Mouse (Mus musculus): ENCODE measurements around the gene Rpl37.
A peak's percentile ranks its signal among the peaks of the same experiment; 100 is the strongest.
"Not testable (repeated sequence)": the region's sequence is repeated elsewhere in the genome, so short reads cannot be mapped to it uniquely, and the experiment has no call there.

Rpl37 gene

GRCm38 (mm10) chr15:5121535-5122313, 5.3 kb downstream of the Rpl37 start:
- no peak for DNase-seq (ENCODE audit: low read depth)

DNA sequence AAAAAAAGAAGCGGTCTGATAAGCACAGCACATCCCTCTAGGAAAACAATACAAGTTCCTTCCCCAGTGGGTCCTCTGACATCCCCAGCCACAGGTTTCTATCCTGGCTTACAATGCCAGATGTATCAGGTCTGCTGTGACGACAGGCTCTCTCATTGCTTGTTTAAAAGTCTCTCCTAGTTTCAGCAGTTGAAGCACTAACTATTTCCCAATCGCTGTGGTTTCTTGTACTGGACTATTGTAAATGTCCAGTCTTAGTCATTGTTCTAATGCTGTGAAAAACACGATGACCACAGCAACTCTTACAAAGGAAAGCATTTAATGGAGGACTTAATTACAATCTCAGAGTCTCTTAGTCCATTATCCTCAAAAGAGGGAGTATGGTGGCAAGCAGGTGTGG, 10.0 kb downstream of the Rpl37 start:
- peak; percentile 72 for DNase-seq (ENCODE audit: low read depth)

DNA sequence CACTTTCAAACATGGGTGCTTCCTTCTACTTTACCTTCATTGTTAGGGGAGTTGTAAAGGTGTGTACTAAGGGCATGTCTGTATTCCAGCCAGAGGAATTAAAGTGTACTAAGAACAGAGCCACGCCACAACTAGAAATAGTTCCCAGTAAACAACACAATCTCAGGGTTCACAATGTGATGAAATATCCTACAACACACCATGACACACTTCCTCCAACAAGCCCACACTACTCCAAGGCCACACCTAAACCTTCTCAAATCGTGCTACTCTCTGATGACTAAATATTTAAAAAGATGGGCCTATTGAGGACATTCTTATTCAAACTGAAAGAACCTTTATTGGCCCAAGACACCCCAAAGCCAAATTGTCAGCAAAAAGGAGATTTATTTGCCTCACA, 11.0 kb downstream of the Rpl37 start:
- no peak for DNase-seq (ENCODE audit: low read depth)

DNA sequence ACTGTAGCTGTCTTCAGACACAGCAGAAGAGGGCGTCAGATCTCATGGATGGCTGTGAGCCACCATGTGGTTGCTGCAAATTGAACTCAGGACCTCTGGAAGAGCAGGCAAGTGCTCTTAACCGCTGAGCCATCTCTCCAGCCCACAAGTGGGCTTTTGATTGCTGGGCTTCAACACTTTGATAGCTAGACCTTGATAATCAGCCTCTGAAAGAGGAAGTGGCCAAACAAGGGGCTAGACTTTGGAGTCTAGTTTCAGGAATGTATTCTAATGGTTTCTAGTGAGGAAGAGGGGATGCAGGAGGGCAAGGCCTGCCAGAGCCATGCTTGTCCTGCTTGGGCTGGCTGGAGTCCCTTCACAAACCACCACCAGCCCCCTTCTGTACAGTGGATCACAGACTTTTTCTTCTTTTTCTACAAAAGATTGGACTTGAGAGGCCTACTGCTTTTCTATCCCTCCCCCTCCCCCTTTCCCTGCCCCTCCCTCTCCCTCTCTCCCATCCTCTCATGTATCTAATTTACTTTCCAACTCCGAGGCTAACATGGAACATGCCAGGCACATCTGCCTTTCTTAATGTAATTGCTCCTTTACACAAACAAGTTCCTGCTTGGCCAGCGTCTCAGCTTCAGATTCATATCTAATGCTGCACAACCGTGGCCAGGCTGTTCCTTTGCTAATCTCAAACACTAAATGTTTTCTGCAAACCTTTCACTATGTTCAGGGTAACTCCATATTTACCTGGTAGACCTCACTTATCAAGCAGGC, 11.9 kb downstream of the Rpl37 start:
- no peak for DNase-seq (ENCODE audit: low read depth)

GRCm38 (mm10) chr15:5129111-5129805, 12.8 kb downstream of the Rpl37 start:
- peak; percentile 46 for DNase-seq (ENCODE audit: low read depth)

DNA sequence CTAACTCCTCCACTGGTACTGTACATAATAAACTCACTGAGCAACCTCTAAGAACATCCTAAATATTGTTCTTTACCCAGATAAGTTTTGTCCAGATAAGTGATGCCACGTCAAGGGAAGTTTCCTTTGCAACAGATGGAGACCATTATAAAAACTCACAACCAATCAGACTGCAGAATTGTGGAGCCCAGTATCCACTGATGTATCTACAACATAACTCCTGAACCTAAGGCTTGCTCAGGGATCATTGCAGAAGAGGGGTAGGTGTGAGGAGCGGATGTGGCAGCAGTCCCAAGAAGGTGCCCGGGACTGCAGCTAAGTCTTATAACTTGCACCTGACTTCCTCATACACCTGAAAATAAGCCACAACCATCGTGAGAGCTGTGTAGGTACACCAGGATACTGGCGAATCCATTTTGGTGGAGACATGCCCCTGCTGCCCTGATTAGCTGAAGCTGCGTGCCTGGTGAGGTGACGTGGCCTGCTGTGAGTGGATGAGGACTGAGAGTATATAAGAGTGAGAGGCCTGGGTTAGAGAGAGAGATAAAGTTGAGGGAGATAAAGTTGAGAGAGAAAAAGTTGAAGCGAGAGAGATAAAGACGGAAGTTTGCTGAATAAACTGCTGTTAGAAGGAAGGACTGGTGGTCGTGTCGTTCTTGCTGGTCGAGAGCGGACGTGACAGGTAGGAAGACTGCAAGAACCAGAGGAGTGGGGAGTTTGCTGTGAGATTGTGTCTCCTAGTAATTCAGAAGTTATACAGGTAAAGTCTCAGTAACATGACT, 14.6 kb downstream of the Rpl37 start:
- DNase-seq (ENCODE audit: low read depth) = not testable (repeated sequence)

DNA sequence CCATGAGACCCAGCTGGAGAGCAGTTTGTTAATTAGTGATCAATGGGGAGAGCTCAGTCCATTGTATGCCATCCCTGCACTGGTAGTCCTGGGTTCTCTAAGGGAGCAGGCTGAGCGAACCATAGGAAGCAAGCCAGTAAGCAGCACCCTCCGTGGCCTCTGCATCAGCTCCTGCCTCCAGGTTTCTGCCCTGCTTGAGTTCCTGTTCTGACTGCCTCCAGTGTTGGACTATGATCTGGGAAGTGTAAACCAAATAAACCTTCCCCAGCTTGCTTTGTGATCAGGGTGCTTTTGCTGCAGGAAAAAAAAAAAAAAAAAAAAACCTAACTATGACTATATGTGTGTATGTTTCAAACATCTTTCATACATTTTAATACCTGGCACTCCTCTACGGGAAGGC, 16.9 kb downstream of the Rpl37 start:
- DNase-seq (ENCODE audit: low read depth) = no peak

GRCm38 (mm10) chr15:5134179-5134578, 17.7 kb downstream of the Rpl37 start:
- no peak for DNase-seq (ENCODE audit: low read depth)

DNA sequence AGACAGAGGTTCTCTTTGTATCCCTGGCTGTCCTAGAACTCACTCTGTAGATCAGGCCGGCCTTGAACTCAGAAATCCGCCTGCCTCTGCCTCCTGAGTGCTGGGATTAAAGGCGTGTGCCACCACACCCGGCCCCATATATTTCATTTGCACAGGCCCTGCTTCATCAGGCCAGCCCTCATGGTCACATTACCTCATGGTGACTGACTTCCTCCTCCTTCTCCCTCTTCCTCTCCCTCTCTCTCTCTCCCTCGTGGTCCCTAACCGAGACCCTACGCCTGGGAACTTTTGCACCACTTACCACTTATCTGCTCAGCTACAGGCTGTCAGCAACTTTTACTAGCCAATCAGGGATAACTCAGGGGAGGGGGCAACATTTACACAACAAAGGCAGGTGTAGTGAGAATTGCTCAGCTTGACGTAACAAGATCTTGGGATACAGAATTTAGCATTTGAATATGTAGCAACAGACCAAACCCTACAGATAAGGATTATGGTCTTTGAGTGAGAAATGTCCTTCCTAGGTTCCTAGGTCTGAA, 18.6 kb downstream of the Rpl37 start:
- no peak for DNase-seq (ENCODE audit: low read depth)

DNA sequence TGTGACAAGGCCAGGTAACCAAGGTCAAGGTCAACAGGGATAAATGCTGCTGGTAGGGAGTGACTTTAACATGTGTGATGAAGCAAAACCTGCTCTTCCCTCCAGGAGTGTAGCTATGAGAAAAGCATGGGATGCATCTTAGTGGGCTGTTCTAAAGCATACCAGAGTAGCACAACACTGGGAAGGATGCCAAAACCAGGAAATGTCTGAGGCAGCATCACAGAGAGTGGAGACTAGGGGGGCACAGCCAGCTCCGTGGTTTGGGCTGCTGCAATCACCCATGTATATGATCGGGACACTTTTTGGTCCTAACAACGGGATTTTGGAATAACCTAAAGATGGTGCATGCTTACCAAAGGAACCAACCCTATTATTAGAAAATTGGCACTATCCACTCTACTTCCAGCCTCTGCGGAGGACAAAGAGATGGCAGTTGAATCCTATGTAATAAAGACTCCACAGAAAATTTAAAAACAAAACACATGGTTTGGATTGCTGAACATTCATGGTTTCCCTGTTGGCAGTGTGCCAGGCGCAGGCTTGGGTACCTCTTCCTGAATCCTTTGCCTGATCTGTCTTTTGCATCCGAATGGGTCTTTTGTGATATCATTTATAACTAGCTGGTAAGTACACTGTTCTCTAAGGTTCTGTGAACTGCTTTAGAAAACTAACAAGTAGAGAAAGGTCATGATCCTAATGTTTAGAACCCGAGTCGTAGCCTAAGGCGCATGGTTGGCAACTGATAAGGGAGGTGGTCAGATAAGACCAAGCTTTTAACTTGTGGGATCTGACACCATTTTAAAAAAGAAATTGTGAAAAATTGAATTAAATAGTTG, 21.8 kb downstream of the Rpl37 start:
- DNase-seq (ENCODE audit: low read depth) = peak; percentile 64

- DNase-seq (ENCODE audit: low read depth) = no peak
Observed at GRCm38 (mm10) chr15:5139366-5139765, 22.9 kb downstream of the Rpl37 start.

DNA sequence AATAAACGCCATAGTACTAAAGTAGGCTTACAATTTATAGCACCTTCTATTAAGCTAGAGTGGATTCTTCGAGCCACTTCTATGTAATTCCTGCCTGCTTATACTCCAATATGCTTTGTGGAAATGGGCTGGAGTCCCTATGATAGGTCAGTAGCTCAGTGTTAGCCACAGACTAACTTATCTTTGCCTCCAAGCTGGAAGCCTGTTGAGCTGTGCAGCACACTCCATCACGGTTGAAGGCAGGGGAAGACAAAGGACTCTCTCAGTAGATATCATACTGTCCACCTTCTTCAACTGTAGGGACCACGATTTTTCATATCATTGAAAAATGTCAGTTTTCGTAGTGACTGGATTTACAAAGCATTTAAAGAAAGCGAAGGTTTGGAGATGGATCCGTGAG, 23.4 kb downstream of the Rpl37 start:
- no peak for DNase-seq (ENCODE audit: low read depth)

DNA sequence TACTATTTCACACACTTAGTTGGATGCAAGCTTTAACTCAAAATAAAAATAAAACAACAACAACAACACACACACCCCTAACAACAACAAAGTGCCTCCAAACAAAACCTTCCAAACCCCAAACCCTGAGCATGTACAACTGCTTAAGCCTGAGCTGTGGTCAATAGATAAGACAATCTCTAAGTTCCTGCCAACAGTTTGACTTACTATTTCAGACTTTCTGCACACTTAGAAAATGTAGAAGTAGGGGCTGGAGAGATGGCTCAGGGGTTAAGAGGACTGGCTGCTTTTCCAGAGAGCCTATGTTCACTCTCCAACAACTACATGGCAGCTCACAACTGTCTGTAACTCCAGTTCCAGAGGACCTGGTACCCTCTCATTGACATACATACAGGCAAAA, 23.9 kb downstream of the Rpl37 start:
- DNase-seq (ENCODE audit: low read depth) = no peak

GRCm38 (mm10) chr15:5142047-5142446, 25.6 kb downstream of the Rpl37 start:
- DNase-seq (ENCODE audit: low read depth) = no peak

GRCm38 (mm10) chr15:5142714-5143113, 26.3 kb downstream of the Rpl37 start:
- DNase-seq (ENCODE audit: low read depth) = no peak

DNA sequence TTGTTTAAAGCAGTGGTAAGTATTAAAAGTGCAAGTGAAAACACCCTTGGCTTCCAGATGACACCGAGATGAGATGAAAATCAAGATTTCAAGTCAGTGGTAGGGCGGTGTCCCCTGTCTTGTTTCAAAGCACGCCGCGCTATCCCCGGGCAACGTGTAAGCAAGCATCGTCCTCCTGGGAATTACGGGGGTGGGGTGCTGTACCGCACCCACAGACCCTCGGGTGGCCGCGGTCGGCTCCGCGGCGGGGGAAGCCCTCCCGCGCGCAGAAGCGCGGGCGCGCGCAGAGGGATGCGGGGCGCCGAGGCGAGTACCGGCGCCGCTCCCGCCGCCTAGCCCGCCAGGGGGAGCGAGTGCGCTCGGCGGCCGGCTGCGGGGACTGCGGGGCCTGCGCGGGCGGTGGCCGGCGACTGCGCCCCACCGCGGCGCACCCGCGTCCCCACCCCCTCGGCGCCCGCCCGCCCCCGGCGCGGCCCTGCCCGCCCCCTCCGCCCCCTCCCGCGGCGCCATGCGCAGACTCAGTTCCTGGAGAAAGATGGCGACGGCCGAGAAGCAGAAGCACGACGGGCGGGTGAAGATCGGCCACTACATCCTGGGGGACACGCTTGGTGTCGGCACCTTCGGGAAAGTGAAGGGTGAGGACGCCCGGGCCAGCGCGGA, 27.0 kb downstream of the Rpl37 start, which contains the start of gene Prkaa1:
Gene Prkaa1, plus strand, starts transcription at position 501 of the 660 bp plus-strand sequence.
- DNase-seq (ENCODE audit: low read depth) = peak; percentile 88

- DNase-seq (ENCODE audit: low read depth) = peak; percentile 63
Observed at GRCm38 (mm10) chr15:5144021-5144778, 27.8 kb downstream of the Rpl37 start.

DNA sequence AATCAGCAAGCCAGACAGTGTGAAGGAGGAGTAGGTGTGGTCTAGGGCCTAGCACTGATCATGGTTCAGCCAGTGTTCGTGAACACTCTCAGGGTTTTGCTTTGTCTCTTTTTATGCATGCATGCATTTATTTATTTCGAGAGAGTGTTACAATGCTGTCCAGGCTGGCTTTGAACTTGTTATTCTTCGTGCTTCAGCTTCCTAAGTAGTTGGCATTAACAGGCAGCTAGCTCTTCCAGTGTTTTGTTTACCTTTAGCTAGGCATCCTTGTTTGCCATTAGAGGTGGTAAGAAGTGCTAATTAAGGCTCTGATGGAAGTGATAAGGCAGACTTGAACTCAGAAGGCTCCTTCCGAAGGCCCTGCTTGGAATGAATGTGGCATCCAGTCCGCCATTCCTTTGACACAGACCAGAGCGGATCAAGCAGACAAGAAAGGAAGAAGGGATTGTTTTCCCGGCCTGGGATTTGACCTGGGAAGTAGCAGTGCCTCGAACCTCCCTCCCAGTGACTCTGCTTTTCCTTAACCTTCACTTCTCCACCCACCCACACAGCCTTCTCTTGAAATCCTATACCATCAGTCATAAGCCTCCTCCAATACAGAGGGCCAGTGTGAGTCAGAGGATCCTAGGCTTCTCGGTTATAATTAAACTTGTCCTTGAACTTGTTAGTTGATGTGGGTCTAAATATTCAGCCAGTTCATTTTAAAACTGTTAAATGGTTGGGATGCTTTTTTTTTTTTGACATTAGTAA, 28.9 kb downstream of the Rpl37 start:
- DNase-seq (ENCODE audit: low read depth) = peak; percentile 67

DNA sequence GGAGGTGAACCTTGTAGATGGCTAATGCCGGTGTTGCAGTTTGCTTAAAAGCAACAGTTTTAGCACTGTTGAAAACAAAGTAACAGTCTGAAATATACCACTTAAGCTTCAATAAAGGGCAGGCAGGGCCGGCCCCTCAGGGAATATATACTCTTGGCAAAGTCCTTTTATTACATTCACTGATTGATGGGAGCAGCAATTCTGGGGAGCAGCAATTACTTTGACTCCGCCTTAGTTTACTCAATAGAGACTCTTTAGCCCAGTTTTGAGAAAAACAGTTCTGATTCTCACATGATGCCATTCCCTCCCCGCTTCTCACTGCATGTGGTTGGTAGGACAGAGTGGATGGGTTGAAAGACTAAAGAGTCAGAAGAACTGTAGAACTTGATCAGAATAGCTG, 32.7 kb downstream of the Rpl37 start:
- DNase-seq (ENCODE audit: low read depth) = peak; percentile 77

Measured in NIH3T3 (cell line).